Mouse (Mus musculus) cerebellum, postnatal 14 days (tissue): ENCODE results near the gene Slc1a4.

ENCODE experiments used
- DNase-seq, 2 experiments: peaks; one replicate each; pipeline ENCODE4 v3.0.0; 2021; ENCODE audit warnings: mixed read lengths in 2 of 2

Slc1a4 gene

GRCm38 (mm10) chr11:20332561-20333514 is at the start of gene Slc1a4:
TSS of gene Slc1a4 (minus strand) at chr11:20332713.
- peak; percentile 92 to 93 for DNase-seq

DNA sequence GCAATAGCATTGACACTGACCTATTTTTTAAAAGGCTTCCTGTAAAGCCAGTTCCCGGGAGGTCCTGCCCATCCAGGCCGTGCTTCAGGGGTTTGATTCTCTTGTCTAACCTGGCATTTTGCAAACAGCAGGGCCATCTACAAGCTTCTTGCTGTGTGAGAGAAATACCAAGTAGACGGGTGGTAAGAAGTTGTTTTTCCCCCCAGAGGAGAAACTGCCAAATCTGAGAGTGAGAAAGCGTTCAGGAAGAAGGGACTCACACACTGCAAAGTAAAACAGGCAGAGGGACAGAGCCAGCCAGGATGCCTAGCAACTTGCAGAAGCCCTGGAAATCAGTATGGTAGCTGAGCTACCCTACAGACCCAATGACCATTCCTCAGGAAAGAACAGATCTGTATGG is 47.6 kb upstream of the Slc1a4 start:
- no peak for DNase-seq

GRCm38 (mm10) chr11:20376642-20377041 is 44.1 kb upstream of the Slc1a4 start:
- no peak for DNase-seq

DNA sequence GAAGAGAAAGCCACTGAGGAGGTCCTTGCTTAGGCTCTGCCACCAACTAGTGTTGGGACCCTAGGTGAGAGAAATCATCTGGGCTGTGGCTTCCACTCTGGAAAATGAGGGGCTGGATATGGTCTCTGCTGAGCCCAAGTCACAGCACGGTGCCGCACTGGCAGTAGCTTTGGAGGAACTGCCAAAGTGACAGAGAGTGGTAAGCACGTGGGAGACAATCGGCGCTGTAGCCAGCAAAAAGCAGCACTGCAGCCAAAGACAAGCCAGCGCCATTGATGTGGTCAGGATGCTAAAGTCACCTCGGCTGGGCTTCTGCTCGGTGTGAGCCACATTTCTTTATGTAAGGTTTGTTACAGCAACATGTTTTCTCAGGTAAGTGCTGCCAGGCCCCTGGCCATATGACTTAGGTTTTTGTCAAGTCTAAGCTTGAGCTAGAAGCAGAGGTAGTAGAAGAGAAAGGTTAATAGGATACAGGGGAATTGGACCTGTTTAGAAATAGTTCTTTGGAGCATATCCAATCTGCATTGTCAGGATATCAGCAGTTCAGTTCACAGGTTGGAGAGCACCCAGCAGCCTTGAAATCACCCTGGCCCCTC is 40.2 kb upstream of the Slc1a4 start:
- peak; percentile 70 to 73 for DNase-seq

GRCm38 (mm10) chr11:20370486-20370885 is 38.0 kb upstream of the Slc1a4 start:
- no peak for DNase-seq

GRCm38 (mm10) chr11:20366456-20366855 is 33.9 kb upstream of the Slc1a4 start:
- no peak for DNase-seq

- DNase-seq, result no peak
Measured at GRCm38 (mm10) chr11:20361354-20361753, 28.8 kb upstream of the Slc1a4 start.

- no peak for DNase-seq
Measured at GRCm38 (mm10) chr11:20357684-20358447, 25.4 kb upstream of the Slc1a4 start.

- DNase-seq, result peak; percentile 21 to 36
Measured at GRCm38 (mm10) chr11:20348466-20348865, 16.0 kb upstream of the Slc1a4 start.

- peak; percentile 90 to 93 for DNase-seq
Measured at GRCm38 (mm10) chr11:20347548-20347947, 15.0 kb upstream of the Slc1a4 start.

GRCm38 (mm10) chr11:20346369-20346768 is 13.9 kb upstream of the Slc1a4 start:
- DNase-seq, result no peak

GRCm38 (mm10) chr11:20343952-20344351 is 11.4 kb upstream of the Slc1a4 start:
- no peak for DNase-seq

DNA sequence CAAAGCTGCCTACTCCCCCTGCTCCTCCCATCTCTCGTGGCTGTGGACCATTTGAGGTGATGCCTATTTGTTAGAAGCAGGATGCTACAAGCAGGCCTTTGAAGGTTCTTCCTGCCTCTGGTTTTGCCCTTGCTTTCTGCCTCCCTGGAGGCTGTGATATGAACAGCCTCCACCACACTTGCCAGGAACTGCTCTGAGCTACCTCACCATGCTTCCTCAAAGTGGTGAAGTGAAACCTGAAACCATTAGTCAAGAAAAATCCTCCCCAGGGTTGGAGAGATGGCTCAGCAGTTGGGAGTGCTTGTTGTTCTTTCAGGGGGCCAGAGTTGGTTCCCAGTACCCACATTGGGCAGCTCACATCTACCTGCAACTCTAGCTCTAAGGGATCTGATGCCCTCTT is 9.1 kb upstream of the Slc1a4 start:
- no peak for DNase-seq

DNA sequence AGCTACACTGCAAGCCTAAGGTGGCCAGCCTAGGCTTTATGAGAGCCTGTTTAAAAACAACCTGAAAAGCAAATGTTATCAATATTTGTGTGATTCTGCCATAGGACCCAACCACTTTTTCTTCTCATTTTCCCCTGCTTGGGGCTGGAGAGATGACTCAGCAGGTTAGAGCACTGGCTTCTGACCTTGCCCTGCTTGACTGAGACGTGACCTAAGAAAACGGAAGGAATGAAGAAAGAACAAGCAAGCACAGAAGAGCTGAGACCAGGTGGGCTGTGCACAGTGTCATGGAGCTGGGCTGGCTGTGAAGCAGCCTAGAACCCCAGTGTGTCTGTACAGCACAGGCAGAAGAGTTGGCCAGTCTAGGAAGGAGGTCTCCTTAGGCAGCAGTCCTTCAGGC is 6.2 kb upstream of the Slc1a4 start:
- no peak for DNase-seq

GRCm38 (mm10) chr11:20334301-20334700 is 1.8 kb upstream of the Slc1a4 start:
- no peak for DNase-seq

GRCm38 (mm10) chr11:20331690-20332537 is 599 bp downstream of the Slc1a4 start:
- no peak for DNase-seq

- peak in 1 of 2 experiments; percentile 10 for DNase-seq
Measured at GRCm38 (mm10) chr11:20331027-20331689, 1.4 kb downstream of the Slc1a4 start.

DNA sequence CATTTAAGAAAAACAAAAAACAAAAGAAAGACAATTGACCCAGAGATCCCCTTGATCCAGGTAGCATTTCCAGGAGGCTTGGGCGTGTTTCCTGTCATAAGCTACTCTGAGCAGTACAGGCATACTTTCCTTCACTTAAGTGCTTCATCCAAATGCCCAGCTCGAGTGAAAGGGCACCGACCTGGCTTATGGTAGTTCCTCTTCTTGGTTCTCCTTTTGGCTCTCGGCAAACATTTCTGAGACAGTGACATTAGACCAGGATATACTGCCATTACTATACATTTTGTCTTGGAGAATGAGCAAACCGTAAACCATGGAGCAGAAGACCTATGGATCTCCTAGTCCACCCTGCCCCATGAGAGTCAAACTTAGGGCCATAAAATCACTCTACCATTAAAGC is 2.8 kb downstream of the Slc1a4 start:
- no peak for DNase-seq

GRCm38 (mm10) chr11:20328771-20329170 is 3.7 kb downstream of the Slc1a4 start:
- DNase-seq, result no peak

DNA sequence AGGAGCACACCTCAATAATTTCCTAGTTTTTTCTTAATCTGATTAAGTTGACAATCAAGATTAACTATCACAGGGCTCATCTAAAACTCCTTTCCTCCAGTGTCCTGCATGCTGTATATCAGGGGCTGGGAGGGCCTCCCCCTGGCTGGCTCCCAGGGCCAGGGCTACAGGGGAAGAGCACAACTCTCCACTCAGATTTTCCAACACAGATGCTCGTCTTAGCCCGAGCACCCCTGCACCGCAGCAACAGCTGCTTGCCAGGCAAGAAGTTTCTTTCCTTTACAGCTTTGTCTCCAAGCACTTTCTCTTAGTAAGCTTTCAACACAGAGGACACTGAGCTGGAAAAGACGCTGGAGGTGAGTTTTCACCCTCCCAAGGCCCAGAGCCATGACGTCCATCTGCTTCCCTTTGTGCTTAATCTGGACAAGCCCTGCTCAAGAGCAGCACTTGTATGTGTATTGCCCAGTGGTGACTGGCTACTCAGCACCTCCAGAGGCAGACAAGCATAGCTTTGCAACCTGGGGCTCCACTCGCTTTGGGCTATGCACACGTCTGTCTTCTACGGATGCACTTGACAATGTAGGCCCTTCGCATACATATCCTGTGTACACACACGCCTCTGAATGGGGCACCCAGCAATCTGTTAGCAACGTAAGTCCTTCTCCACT is 6.1 kb downstream of the Slc1a4 start:
- no peak for DNase-seq

- DNase-seq, result no peak
Measured at GRCm38 (mm10) chr11:20325073-20325694, 7.3 kb downstream of the Slc1a4 start.
